Mouse (Mus musculus) thymus, adult 2 months (tissue): Measurements from ENCODE around the gene Dpm3.

Experiments
- CTCF ChIP-seq: fragments of 200-500 bp; IDR thresholded peaks from 2 replicates; pipeline ENCODE4 v1.5.1; 2012; ENCODE audit warnings: mild to moderate bottlenecking, control low read depth, low read length, moderate library complexity, borderline replicate concordance; ENCODE audit not compliant: control insufficient read depth, poor library complexity, insufficient read depth; ENCODE audit errors: extremely low read depth
- POLR2A ChIP-seq: fragments of 200-500 bp; IDR thresholded peaks from 2 replicates; pipeline ENCODE4 v1.6.1; 2012; ENCODE audit warnings: mild to moderate bottlenecking, low read length, control low read depth, moderate library complexity; ENCODE audit not compliant: control insufficient read depth, poor library complexity, insufficient read depth; ENCODE audit errors: extremely low read depth

DNA sequence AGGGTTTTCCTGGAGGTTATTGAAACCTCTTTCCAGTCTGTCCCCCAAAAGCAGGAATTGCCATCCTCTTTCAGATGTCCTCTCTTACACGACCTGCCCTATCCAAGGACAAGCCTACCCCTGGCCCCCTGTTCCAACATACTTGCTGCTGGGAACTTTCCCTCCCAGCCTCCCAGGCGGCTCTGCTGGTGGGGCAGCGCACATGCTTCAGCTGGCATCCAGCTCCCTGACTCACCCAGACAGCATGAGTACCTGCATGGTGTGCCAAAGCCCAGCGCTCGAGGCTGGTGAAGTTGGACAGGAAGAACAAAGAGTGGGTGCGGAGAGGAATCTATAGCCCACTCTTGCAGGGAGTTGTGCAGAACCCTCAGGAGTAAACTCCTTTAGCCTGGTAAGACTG, 11.7 kb downstream of the Dpm3 start:
- TF ChIP-seq CTCF (no peak), POLR2A (no peak)
